Mouse (Mus musculus) gastrocnemius, postnatal 25 days (tissue): ENCODE measurements around the gene Arpc5l. TPM values are rescaled to one million over a fixed set of nuclear protein-coding genes. Genes with fewer than 3 reads are reported as not detected.

ENCODE experiments used
- DNase-seq: peaks from one replicate; pipeline ENCODE4 v3.0.0; 2022
- long read RNA-seq, 2 experiments: library from polyadenylated mRNA; stranded (forward); transcript quantifications; one replicate each; pipeline ENCODE4 v2.0.0; 2021
- total RNA-seq, 2 experiments: library from RNA; stranded (reverse); gene quantifications; 1 replicate in 1 of 2; 2 replicates in 1 of 2; pipeline ENCODE4 v1.2.3; 2021

Gene Arpc5l
- 10 to 100 TPM; 91.4 to 91.7 TPM for total RNA-seq
- long read RNA-seq, experiment 1, transcript Arpc5l-201 (4 exons, 752 nt) = major isoform, 8 of 57 reads
- long read RNA-seq, experiment 1, partial matches to known transcripts = 0 of 57 reads
- long read RNA-seq, experiment 1, other reads (novel, unspliced or antisense) = 45 of 57 reads
- long read RNA-seq, experiment 2, transcript Arpc5l-201 (4 exons, 752 nt) = major isoform, 9 of 46 reads
- long read RNA-seq, experiment 2, partial matches to known transcripts = 14 of 46 reads
- long read RNA-seq, experiment 2, other reads (novel, unspliced or antisense) = 23 of 46 reads

DNA sequence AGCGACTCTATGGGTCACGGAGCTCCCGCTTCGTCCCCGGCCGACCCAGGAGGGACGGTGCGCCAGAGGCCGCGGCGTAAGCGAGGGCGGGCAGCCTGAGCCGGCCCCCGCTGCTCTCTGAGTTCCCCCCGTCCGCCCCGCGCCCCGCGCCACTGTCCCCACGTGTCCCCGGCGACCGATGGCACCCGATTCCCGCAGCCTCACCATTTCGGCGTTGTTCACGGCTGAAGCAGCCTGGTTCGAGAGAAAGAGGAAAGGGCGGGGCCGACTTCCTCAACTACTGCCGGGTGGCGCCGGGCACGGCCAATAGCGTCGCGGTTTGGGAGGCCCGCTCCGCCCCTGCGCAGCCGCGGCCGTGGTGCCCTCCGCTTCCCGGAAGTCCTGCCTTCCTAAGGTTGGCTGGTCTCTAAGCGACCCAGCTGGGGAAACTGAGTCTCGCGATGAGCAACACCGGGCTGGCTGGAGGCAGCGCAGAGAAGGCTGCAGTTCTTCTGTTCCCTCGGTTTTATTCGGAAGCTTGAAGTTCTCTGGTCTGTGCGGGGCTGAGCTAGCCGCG is at the start of gene Arpc5l:
Gene Arpc5l, plus strand, starts transcription at position 469 of the 556 bp plus-strand sequence.
- peak; percentile 90 for DNase-seq

DNA sequence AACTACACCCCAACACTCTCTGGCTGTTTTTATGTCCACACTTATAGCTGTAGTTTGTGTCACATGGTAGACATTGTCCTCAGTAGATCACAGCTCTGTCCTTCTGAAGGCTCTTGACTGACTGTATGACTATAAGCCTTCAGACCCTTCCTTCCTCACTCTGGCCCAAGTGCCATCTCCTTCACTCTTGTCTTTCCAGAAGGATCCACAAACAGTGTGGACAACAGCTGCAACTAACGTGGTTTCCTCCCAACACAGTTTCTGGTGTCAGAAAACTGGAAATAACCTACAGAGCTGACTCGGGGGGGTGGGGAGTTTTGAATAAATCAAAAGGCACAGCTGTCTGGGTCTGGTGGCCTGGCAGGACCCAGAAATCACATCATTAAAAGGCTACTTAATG is 49.1 kb upstream of the Arpc5l start:
- no peak for DNase-seq

DNA sequence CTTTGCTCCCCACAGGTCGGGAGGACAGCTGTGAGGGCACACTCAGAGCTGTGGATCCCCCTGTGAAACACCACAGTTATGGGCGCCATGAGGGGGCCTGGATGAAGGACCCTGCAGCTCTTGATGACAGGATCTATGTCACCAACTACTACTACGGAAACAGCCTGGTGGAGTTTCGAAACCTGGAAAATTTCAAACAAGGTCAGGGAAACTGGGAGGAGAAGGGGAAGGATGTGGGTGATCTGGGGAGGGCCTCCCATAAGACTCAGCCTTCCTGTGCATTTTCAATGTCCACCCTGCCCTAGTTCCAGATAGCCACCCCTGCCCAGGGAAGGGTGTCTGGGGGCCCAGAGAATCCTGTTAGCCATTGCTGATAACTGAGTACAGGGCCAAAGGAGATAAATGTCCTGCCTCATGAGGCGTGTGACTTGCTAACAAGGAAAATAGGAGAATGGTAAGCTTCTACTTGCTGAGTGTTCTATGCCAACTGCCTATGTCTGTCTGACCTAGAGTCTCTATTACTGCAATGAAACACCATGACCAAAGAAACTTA is 47.4 kb upstream of the Arpc5l start:
- DNase-seq = no peak

DNA sequence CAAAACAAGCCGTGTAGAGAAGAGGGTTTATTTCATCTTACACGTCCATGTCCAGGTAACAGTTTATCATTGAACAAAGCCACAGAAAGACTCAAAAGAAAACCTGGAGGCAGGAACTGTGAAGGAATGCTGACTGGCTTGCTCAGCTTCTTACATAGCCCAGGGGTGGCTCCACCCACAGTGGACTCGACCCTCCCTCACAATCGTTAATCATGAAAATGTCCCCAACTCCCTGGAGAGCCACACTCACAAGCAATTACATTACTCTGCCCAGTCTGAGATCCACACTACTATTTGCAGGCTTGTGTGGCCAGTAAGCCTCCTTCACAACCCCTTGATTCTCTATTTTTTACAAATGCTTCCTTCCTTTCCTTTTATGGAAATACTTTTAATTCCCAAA is 41.0 kb upstream of the Arpc5l start:
- no peak for DNase-seq

DNA sequence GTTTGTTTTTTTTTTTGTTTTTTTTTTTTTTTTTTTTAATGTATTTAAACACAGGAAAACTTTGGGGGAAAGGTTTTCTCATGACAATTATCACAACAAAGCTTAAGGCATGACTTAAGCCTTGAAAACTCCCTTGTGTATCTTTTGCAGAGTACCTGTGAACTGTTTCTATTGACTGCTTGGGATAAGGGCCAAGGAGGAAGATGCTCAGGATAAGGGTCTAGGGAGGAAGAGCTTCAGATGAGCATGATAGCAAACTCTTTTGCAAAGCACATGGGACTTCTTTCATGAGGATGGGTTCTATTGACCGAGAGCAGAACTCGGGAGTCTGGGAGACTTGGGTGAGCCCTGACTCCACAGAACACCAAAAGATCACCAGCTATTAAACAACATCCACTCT is 35.5 kb upstream of the Arpc5l start:
- DNase-seq = no peak

DNA sequence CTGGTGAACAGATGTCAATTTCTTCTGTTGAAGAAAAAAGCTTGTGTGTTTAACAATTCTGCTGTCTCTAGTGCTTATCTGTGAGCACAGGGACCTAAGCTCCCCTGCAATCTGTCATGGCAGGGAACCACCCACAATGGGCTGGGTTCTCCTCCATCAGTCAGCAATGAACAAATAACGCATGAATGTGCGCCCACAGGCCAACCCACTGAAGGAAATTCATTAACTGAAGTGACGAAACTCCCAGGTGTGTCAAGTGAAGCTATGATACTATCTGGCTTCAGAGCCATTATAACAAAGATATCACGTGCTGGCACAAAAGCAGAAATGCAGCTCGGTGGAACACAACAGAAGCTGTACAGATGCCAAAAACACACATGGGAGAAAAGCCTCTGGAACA is 35.1 kb upstream of the Arpc5l start:
- no peak for DNase-seq

DNA sequence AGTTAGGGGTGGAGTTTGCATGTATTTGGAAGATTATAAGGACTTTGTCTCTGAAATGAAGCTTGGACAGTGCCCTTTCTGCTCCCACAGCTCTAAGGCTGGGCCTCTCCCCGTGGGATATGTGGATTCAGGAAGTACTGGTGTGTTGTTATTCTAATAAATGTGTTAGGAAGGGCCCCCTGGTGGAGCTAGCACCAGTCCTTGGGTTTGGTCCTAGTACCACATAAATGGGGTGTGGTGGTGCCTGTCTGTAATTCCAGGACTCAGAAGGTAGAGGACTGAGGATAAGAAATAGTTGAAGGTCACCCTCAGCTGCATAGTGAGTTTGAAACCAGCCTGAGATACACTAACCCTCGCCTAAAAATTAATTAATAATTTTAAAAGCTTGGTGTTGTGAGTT is 31.9 kb upstream of the Arpc5l start:
- DNase-seq = no peak

DNA sequence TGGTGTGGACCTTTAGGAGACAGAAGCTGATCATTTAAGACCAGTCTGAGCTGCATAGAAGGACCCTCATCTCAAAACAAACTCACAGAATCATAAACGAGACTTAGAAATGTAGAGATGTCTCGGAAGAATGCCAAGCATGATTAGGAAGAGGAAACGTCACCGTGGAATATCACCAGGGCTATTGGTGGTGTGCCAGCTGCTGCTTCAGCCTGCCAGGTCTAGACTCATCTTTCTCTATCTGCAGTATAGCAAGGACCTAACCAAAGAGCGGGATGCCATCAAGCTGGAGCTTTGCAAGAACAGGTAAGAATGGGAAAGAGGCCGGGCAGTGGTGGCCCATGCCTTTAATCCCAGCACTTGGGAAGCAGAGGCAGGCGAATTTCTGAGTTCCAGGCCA is 31.4 kb upstream of the Arpc5l start:
- DNase-seq = no peak

DNA sequence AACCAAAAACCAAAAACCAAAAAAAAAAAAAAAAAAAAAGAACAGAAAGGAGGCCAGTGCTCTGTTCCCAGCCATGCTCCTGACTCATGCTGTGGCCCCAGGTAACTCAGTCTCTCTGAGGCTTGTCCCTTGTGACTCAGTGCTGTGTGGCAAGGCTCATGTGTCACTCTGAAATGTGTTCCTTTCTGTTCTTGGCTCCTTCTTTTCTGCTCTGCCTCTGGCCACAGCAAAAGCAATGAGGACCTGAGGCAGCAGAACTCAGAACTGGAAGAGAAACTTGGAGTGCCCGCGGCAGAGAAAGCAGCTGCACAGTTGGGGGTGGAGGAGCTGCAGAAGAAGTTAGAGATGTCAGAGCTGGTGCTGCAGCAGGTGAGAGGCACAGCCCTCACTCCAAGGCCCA is 31.0 kb upstream of the Arpc5l start:
- no peak for DNase-seq

DNA sequence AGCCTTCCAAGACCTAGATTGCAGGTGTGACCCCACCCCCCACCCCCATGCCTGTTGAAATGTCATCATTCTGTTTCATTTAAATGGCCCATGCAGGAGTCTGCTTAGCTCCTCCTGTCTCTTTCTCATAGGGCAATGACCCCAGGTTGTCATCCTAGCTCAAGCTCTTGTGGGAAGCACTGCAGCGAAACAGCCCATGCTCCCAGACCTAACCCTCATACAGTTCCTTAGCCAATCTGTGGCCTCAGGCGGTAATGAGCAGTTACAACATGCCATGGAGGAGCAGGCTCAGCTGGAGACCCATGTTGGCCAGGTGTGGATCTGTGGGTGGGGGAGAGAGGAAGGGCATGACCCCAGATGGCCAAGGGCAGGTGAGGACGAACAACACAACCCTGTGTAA is 30.0 kb upstream of the Arpc5l start:
- DNase-seq = no peak

DNA sequence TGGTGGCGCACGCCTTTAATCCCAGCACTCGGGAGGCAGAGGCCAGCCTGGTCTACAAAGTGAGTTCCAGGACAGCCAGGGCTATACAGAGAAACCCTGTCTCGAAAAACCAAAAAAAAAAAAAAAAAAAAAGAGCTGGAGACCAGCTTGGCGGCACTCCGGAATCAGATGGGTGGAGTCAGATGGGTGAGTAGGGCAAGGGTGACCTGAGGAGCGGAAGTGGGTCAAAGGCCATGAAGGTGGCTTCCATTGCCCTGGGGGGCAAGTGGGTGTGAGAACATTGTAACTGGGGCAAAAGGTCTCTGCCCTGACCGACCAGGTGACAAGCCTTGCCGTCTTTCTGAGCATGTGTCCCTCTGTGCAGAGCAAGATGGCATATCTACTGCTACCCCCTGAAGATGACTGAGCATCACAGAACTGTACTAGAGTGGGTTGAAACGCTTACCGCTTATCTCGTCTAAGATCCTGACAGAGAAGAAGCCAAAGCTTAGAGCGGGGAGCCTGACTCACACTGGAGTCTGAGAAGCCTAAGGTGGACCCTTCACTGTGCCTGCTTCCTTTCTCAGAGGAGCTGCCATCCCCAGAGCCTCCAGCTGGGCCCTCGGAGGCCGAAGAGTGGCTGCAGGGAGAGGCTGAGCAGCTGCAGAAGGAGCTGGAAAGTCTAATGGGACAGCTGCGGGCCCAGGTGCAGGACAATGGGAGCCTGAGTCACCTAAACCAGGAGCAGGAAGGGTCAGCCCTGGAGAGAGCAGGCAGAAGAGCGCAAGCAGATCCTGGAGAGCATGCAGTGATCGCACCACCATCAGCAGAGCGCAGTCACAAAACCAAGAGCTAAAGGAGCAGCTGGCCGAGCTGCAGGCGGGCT is 29.0 kb upstream of the Arpc5l start:
- no peak for DNase-seq

DNA sequence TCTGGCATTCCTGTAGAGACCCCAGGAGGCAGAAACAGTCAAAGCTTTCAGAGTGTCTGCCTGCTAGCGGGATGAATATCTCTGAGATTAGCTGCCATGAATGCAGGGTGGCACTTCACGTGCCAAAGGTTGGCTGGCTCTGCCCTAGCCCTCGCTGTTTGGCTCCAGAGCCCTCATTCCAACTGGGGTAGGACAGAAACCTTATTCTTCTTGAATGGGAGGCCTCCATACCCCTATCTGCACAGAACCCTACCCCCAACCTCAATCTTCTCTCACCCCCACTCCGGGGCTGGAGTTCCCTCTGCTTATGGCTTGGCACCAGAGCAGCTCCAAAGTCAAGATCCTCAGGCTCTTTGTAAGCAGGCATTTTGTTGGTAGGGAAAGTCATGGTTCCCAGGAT is 27.3 kb upstream of the Arpc5l start:
- DNase-seq = no peak

DNA sequence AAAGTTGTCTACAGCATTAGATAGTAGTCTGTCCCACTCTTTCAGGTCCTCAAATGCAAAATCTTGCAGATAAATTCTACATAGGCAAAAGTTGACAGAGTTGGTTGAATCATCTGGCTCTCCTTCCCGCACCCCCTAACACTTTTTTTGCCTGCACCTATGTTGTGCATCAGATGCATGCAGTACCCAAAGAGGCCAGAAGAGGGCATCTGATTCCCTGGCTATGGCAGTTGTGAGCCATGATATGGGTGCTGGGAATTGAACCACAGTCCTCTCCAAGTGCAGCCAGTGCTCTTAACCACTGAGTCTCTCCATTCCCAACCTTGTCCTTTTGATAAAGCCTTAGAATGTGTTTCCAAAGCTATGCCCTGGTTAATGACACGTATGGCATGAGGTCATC is 21.7 kb upstream of the Arpc5l start:
- DNase-seq = no peak

DNA sequence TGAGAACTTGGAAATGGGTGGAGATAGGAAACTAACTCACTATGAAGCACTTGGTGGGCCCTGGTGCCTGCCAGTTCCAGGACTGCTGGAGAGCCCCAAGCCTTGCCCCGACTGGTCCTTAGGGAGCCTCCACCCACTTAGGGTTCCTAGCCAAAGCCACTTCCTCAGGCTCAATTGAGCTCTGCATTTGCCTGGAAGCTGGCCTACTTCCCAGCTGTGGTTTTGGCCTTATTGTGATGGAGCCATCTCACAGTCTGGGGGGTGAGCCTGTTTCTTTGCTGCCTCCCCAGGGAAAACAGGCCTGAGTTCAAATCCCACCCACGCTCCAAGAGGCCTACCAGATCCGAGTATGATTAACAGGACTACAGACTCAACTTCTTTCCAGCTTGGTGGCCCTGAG is 18.6 kb upstream of the Arpc5l start:
- DNase-seq = peak; percentile 79

DNA sequence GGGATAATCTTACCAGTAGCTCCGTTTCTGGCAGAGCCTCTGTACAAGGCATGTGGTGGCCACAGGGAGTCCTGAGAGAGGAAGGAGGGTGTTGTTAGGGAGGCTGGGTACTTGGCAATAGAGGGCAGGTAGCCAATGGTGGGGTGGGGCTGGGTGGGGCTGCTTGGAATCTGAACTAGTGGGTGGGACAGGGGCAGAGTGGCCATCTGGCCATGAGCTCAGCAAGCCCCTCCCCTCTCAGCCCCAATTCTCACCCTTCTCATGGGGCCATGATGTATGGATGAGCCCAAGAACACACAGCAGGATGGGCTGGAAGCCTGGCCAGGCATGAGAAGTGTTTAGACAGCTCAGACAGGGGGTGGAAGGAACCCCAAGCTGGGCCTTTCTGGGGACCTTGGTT is 17.8 kb upstream of the Arpc5l start:
- no peak for DNase-seq

DNA sequence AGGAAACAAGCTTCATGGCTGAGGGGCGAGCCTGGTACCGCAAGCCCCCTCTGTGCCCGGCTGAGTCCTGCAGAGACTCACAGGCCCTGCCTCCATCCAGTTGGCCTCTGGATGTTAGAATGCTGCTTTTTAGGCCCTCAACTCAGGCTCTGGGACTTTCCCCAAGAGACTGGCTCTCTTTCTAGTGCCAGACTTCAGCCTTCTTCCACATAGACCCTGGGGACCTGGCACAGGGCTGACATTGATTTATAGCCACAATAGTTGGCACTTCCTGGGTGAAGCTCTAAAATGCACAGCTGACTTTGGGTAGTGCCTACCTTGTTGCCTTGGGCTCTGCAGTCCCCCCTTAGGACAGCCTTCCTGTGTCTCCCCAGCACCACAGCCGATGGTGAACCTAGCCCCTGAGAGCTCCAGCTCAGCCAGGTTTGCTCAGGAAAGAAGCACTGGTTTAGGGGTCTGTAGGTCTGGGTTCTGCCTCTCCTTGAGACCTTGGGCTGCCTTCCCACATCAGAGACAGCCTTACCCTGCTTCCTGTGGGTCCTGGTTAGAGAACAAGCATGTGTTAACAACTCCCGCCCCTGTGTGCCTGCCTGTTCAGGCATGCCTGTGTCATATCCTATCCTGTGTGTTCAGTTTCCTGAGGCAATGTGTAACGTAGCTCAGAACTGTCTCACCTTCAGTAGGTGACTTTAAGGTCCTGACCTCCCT is 17.2 kb upstream of the Arpc5l start:
- DNase-seq = no peak

DNA sequence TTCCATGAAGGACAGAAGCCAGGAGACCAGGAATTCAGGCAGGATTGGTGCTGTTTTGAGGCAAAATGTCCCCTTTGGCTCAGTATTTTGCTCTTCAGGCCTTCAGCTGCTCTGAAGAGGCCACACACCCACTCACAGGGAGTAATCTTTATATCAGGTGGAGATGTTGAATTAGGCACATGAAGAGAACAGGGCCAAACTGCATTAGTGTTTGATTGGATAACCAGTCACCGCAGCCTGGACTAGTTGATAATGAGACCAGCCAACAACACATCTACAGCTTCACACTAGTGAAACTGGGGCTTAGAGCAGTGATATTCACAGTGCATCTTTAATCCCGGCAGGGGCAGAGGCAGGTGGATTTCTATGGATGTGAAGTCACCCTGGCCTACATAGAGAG is 16.2 kb upstream of the Arpc5l start:
- no peak for DNase-seq

DNA sequence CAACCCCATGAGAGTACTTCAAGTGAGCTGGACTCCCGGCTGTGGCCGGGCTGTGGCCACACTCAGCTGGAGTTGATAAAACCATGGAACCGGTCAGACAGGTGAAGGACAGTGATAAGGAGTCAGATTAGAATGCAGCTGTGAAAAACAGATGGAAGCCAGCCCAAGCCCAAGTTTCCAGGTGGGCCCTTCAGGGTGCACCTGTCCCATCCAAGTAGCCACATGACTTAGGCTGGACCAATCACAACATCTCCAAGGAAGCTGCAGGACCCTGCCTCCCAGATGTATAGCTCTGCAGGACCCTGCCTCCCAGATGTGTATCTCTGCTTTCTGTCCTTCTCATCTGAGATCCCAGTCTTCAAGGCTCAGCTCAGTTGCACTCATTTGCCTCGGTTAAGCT is 13.1 kb upstream of the Arpc5l start:
- DNase-seq = no peak

DNA sequence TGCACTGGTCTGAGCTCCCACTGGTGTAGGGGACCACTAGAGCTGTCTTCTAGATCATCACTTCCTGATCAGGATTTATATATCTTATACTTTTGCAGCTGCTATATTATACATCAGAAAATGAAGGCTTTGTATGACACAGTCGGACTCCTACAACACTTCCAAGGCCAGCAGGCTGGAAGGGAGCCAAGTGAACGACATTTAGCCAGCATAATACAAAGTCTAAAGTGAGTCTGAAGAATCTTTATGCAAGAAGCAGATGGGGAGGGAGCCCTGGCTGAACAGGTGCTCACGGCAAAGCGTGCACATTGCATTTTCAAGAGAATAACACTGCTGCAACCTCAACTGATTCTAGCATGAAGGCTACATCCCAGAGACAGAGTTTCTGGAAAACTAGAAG is 12.7 kb upstream of the Arpc5l start:
- DNase-seq = no peak

DNA sequence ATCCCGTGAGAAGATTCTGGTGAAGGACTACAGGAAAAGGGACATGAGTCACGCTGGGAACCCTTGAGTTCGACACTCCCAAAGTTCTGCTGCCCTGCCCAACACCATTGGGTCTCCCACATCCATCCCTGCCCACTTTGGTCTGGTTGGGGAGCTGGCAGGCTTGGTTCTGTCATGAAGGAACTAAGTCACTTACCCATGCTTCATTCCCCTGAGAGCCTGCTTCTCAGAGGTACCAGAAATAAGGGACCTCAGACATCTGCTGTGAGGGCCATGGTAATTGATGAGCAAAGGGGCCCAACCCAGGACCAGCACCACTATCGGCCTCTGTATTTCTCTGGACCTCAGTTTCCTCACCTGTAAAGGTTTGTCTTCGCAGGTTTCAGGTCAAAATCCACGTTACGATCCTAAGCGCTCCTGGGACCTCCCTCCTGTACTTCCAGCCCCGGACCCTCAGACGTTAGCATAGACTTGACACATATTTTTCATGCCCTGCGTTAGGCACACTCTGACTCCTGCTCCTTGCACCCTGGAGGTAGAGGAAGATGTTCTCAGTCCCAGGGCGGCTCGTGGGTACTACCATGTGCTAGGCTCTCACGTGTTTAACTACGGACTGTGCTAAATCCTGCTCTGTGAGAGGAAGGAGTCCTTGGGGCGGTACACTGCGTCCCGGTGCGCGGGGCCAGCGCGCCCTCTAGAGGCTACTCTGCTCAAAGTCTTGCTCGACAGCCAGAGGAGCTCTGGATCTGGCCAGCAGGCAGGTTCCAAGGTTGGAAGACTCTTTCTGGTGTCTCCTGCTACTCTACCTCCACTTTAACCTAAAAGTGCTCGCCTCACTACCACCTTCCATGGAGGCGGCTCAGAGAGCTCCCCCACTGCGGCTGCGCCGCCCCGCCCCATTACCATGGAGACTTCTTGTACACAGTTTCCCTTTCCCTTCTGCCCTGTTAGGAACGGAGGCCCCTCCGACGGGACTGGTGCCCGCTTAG is 7.5 kb upstream of the Arpc5l start, which contains the start of gene Wdr38:
Gene Wdr38, plus strand, starts transcription at position 91 of the 989 bp plus-strand sequence.
- peak; percentile 79 for DNase-seq

DNA sequence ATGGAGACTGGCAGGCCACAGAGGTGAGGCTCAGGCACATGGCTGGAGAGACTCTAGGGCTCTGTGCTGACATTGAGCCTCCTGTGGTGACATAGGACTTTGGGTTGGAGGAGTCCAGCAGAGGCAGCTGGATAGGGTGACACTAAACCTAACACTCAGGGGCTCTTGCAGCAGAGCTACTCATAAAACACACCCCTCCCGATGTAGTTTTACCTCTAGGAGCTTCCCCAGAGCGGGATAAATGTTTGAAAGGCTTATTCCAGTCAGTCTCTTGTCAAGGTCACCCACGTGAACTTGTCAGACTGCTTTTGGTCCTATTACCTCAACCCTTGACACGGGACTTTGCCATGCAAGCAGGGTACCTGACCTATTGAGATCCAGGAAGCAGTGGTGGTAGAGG is 5.8 kb upstream of the Arpc5l start:
- no peak for DNase-seq
